Mouse (Mus musculus) layer of hippocampus, adult 9-11 months (tissue): ENCODE measurements at regions not wholly inside any gene's neighbourhood (a gene's known extent, or its start where the extent isn't known, plus 50 kb on each side); places are given as distances from the start of the nearest gene placed in this dataset.

Experiments
- DNase-seq: peaks from one replicate; pipeline ENCODE4 v3.0.0; 2022

GRCm38 (mm10) chr4:47882076-47882475 lies 162.9 kb upstream of the Nr4a3 start:
- peak; percentile 11 for DNase-seq

- DNase-seq = peak; percentile 25
Measured at GRCm38 (mm10) chr4:47899579-47899978, 145.4 kb upstream of the Nr4a3 start.

GRCm38 (mm10) chr4:47902749-47903148 lies 142.2 kb upstream of the Nr4a3 start:
- DNase-seq = no peak

GRCm38 (mm10) chr4:47912259-47912658 lies 132.7 kb upstream of the Nr4a3 start:
- DNase-seq = no peak

- no peak for DNase-seq
Measured at GRCm38 (mm10) chr4:47919576-47919975, 125.4 kb upstream of the Nr4a3 start.

- no peak for DNase-seq
Measured at GRCm38 (mm10) chr4:47931464-47931863, 113.5 kb upstream of the Nr4a3 start.

- no peak for DNase-seq
Measured at GRCm38 (mm10) chr4:47933526-47933925, 111.4 kb upstream of the Nr4a3 start.

GRCm38 (mm10) chr4:47935547-47935946 lies 109.4 kb upstream of the Nr4a3 start:
- peak; percentile 16 for DNase-seq

GRCm38 (mm10) chr4:47936470-47937125 lies 108.4 kb upstream of the Nr4a3 start:
- DNase-seq = no peak

GRCm38 (mm10) chr4:47947869-47948573 lies 96.9 kb upstream of the Nr4a3 start:
- no peak for DNase-seq

- DNase-seq = no peak
Measured at GRCm38 (mm10) chr4:47948789-47949188, 96.2 kb upstream of the Nr4a3 start.

- no peak for DNase-seq
Measured at GRCm38 (mm10) chr4:47954576-47955305, 90.2 kb upstream of the Nr4a3 start.

GRCm38 (mm10) chr4:47964630-47965029 lies 80.3 kb upstream of the Nr4a3 start:
- DNase-seq = no peak

- no peak for DNase-seq
Measured at GRCm38 (mm10) chr4:47971861-47972260, 73.1 kb upstream of the Nr4a3 start.

- DNase-seq = no peak
Measured at GRCm38 (mm10) chr4:47979579-47980313, 65.2 kb upstream of the Nr4a3 start.
